Mouse (Mus musculus): ENCODE results near the gene Otos.

Gene Otos

DNA sequence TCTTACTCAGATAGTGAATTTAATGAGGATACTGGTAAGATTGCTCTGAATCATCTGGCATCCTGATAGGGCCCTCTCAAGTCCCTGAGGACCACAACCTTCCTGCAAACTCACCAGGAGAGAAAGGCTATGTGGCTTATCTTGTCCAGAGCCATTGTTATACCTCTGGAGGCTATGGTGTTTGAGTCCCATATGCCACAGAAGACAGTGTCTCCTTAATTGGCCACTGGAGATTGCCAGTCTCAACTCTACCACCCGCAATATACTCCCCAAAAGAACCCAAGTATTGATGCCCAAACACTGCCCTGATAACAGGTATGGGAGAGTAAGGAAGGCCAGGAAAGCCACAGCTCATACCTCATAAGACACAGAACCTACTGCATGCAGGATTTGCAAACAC is 43.2 kb downstream of the Otos start, which contains the start of gene Olfr1410:
Gene Olfr1410, plus strand, starts transcription at position 301 of the 400 bp plus-strand sequence.
- DNase-seq, result no peak

DNA sequence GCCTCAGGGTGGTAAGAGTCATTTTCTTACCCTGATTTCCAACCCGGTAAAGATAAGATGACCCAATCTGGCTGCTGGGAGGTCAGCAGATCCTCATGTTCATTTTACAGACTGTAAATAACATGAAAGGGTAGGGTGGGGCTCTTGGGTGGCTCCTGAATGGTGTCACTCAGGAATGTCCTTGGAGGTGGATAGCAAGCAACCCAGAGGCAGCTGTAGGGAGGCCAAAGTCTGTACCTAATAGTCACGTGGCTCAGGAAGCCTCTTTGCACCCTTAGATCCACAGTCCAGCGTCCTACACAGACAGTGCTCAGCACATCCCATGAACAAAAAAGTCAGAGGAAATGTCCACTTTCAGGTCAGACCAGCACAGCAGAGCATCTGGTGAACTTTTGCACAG is 52.6 kb downstream of the Otos start:
- DNase-seq, result no peak

All from thymus, postnatal 25 days (tissue).